Mouse (Mus musculus): ENCODE data around the gene 4833439L19Rik. TPM values are rescaled to one million over a fixed set of nuclear protein-coding genes. Genes with fewer than 3 reads are reported as not detected.

The 4833439L19Rik gene
- polyA plus RNA-seq, 1 experiment from 2014 or later = 202 TPM

- 79% methylated on average over 5 of the region's 5 CpGs for WGBS
- Histone ChIP-seq H3K4me3 (no peak overlapping the region), H3K9me3 (no peaks in the 10 kb centered on the region)
Measured at GRCm38 (mm10) chr13:54596870-54597269, 31.6 kb upstream of the 4833439L19Rik start.

GRCm38 (mm10) chr13:54596107-54596690, 31.0 kb upstream of the 4833439L19Rik start:
- Histone ChIP-seq H3K4me3 (no peak overlapping the region), H3K9me3 (no peaks in the 10 kb centered on the region), H3K27me3 (ENCODE audit: poor library complexity, severe bottlenecking) (peaks cover 35% of the 10 kb centered on the region), H3K4me1 (peaks cover 9% of the 10 kb centered on the region), H3K36me3 (replicated peaks) (peaks cover 33% of the 10 kb centered on the region), H3K27ac (no peak overlapping the region)
- 92% methylated on average over 8 of the region's 8 CpGs for WGBS
- DNase-seq (ENCODE audit: extremely low spot score, low spot score) = no peak

More at GRCm38 (mm10) chr13:54596870-54597269, 31.6 kb upstream of the 4833439L19Rik start:
- Histone ChIP-seq H3K27ac (no peak overlapping the region), H3K27me3 (ENCODE audit: poor library complexity, severe bottlenecking) (peaks cover 42% of the 10 kb centered on the region), H3K4me1 (peaks cover 2% of the 10 kb centered on the region), H3K36me3 (replicated peaks) (peaks cover 31% of the 10 kb centered on the region)
- no peak for DNase-seq (ENCODE audit: extremely low spot score, low spot score)

GRCm38 (mm10) chr13:54593617-54594016, 28.4 kb upstream of the 4833439L19Rik start:
- H3K27ac ChIP-seq = no peak overlapping the region
- peaks cover 24% of the 10 kb centered on the region for H3K4me1 ChIP-seq
- H3K4me3 ChIP-seq = no peak overlapping the region
- H3K36me3 ChIP-seq (replicated peaks) = peaks cover 26% of the 10 kb centered on the region
- H3K27me3 ChIP-seq (ENCODE audit: poor library complexity, severe bottlenecking) = peaks cover 9% of the 10 kb centered on the region
- H3K9me3 ChIP-seq = no peaks in the 10 kb centered on the region
- WGBS = 92% methylated on average over 11 of the region's 11 CpGs
- DNase-seq (ENCODE audit: extremely low spot score, low spot score) = no peak

GRCm38 (mm10) chr13:54591776-54592356, 26.6 kb upstream of the 4833439L19Rik start:
- Histone ChIP-seq H3K4me3 (no peak overlapping the region), H3K9me3 (no peaks in the 10 kb centered on the region)
- 90% methylated on average over 8 of the region's 8 CpGs for WGBS

GRCm38 (mm10) chr13:54589996-54590951, 25.0 kb upstream of the 4833439L19Rik start, which contains the start of the genes Nop16 and Higd2a:
Gene Nop16, minus strand, starts transcription at chr13:54590090.
Gene Higd2a, plus strand, starts transcription at chr13:54590207.
- Histone ChIP-seq H3K9me3 (no peaks in the 10 kb centered on the region), H3K4me1 (peaks cover 29% of the 10 kb centered on the region), H3K36me3 (replicated peaks) (peaks cover 53% of the 10 kb centered on the region), H3K27ac (peak within 1 kb of the TSS; percentile 89), H3K27me3 (ENCODE audit: poor library complexity, severe bottlenecking) (no peaks in the 10 kb centered on the region; the same call in 1 of the 2 replicates), H3K4me3 (peak within 1 kb of the TSS; percentile 92)
- peak; percentile 96 for DNase-seq (ENCODE audit: extremely low spot score, low spot score)
- under 1% methylated on average over 51 of the region's 51 CpGs for WGBS

More at GRCm38 (mm10) chr13:54591776-54592356, 26.6 kb upstream of the 4833439L19Rik start:
- H3K36me3 ChIP-seq (replicated peaks) = peaks cover 39% of the 10 kb centered on the region
- no peak overlapping the region for H3K27ac ChIP-seq
- H3K4me1 ChIP-seq = peaks cover 29% of the 10 kb centered on the region
- no peak for DNase-seq (ENCODE audit: extremely low spot score, low spot score)
- H3K27me3 ChIP-seq (ENCODE audit: poor library complexity, severe bottlenecking) = no peaks in the 10 kb centered on the region; the same call in 1 of the 2 replicates

- Histone ChIP-seq H3K27me3 (ENCODE audit: poor library complexity, severe bottlenecking) (no peaks in the 10 kb centered on the region; the same call in 1 of the 2 replicates), H3K9me3 (no peaks in the 10 kb centered on the region), H3K36me3 (replicated peaks) (peaks cover 56% of the 10 kb centered on the region), H3K27ac (peak overlapping the region; percentile 89), H3K4me1 (peaks cover 29% of the 10 kb centered on the region), H3K4me3 (peak overlapping the region; percentile 92)
- DNase-seq (ENCODE audit: extremely low spot score, low spot score) = no peak
- 2% methylated on average over 24 of the region's 24 CpGs for WGBS
Measured at GRCm38 (mm10) chr13:54589414-54589995, 24.3 kb upstream of the 4833439L19Rik start.

- Histone ChIP-seq H3K36me3 (replicated peaks) (peaks cover 80% of the 10 kb centered on the region), H3K4me3 (no peak overlapping the region), H3K9me3 (no peaks in the 10 kb centered on the region), H3K27ac (no peak overlapping the region), H3K4me1 (peaks cover 21% of the 10 kb centered on the region), H3K27me3 (ENCODE audit: poor library complexity, severe bottlenecking) (no peaks in the 10 kb centered on the region)
- WGBS = 92% methylated on average over 11 of the region's 11 CpGs
- no peak for DNase-seq (ENCODE audit: extremely low spot score, low spot score)
Measured at GRCm38 (mm10) chr13:54585831-54586230, 20.6 kb upstream of the 4833439L19Rik start.

GRCm38 (mm10) chr13:54582860-54583259, 17.6 kb upstream of the 4833439L19Rik start:
- whole genome bisulfite sequencing = 91% methylated on average over 5 of the region's 5 CpGs
- Histone ChIP-seq H3K4me3 (no peak overlapping the region), H3K27me3 (ENCODE audit: poor library complexity, severe bottlenecking) (no peaks in the 10 kb centered on the region), H3K27ac (no peak overlapping the region), H3K36me3 (replicated peaks) (peaks cover 100% of the 10 kb centered on the region), H3K9me3 (no peaks in the 10 kb centered on the region), H3K4me1 (peaks cover 4% of the 10 kb centered on the region; the same call in 1 of the 2 replicates)
- DNase-seq (ENCODE audit: extremely low spot score, low spot score) = no peak

- Histone ChIP-seq H3K4me1 (peaks cover 6% of the 10 kb centered on the region), H3K36me3 (replicated peaks) (peaks cover 100% of the 10 kb centered on the region), H3K27ac (no peak overlapping the region), H3K4me3 (no peak overlapping the region), H3K9me3 (no peaks in the 10 kb centered on the region), H3K27me3 (ENCODE audit: poor library complexity, severe bottlenecking) (no peaks in the 10 kb centered on the region)
- DNase-seq (ENCODE audit: extremely low spot score, low spot score) = no peak
- 86% methylated on average over 10 of the region's 10 CpGs for WGBS
Measured at GRCm38 (mm10) chr13:54582126-54582525, 16.9 kb upstream of the 4833439L19Rik start.

GRCm38 (mm10) chr13:54581385-54581784, 16.1 kb upstream of the 4833439L19Rik start:
- 95% methylated on average over 2 of the region's 2 CpGs for WGBS
- H3K9me3 ChIP-seq = no peaks in the 10 kb centered on the region
- H3K36me3 ChIP-seq (replicated peaks) = peaks cover 99% of the 10 kb centered on the region
- H3K27me3 ChIP-seq (ENCODE audit: poor library complexity, severe bottlenecking) = no peaks in the 10 kb centered on the region
- H3K4me1 ChIP-seq = peaks cover 13% of the 10 kb centered on the region
- no peak for DNase-seq (ENCODE audit: extremely low spot score, low spot score)
- no peak overlapping the region for H3K27ac ChIP-seq
- no peak overlapping the region for H3K4me3 ChIP-seq

GRCm38 (mm10) chr13:54577652-54578507, 12.6 kb upstream of the 4833439L19Rik start:
- H3K4me1 ChIP-seq = peaks cover 34% of the 10 kb centered on the region
- peaks cover 69% of the 10 kb centered on the region for H3K36me3 ChIP-seq (replicated peaks)
- H3K4me3 ChIP-seq = peak overlapping the region; percentile 16
- H3K27me3 ChIP-seq (ENCODE audit: poor library complexity, severe bottlenecking) = peaks cover 16% of the 10 kb centered on the region
- WGBS = 88% methylated on average over 21 of the region's 21 CpGs
- H3K9me3 ChIP-seq = no peaks in the 10 kb centered on the region
- H3K27ac ChIP-seq = no peak overlapping the region
- no peak for DNase-seq (ENCODE audit: extremely low spot score, low spot score)
